Mouse (Mus musculus) mammary gland, adult 2 months (tissue): ENCODE measurements around the gene Rpl12. TPM values are rescaled to one million over a fixed set of nuclear protein-coding genes. Genes with fewer than 3 reads are reported as not detected.

Source experiments
- polyA plus RNA-seq: library from polyadenylated mRNA; depleted of rRNA; stranded (reverse); fragments of >200 nt; gene quantifications from 2 replicates; pipeline ENCODE4 v1.2.3, GENCODE M21; 2012; ENCODE audit warnings: low replicate concordance; rRNA removed

The Rpl12 gene
- polyA plus RNA-seq, result 293 and 419 TPM in 2 replicates

DNA sequence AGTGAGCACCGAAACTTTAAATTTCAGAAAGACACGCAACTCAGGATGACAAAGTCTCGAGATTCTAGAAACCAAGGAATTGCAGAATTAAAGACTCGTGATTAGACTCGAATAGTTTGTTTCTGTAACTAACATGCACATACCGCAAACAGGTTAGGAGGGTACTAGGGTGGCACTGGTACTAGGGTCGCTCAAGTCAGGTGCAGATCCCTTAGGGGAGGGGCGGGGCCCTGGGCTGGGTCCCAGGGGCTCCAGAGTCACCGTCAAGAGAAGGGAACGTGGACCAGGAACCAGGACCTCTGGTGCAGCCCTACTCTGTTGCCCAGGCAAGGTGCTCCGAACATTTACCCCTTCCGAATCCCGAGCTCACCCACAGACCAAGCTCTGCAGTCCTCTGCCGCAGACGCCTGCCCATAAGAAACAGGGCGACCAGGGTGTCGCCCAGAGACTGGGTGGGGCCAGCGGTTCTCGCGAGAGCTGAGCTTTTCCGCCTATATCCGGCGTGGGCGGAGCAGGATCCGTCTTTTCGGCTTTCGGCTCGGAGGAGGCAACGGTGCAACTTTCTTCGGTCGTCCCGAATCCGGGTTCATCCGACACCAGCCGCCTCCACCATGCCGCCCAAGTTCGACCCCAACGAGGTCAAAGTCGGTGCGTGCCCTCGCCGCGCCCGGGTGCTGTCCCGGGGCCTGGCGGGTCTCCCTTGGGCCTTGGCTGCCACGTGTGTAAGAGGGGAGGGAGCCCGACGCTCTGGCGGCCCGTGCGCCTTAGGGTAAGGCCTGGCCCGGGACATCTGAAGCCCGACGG, at the start of gene Rpl12, which contains the start of gene Lrsam1:
Gene Rpl12 (plus strand): TSS at position 368 of the 804 bp plus-strand sequence.
Gene Lrsam1 (minus strand): TSS at position 423 of the 804 bp plus-strand sequence.

DNA sequence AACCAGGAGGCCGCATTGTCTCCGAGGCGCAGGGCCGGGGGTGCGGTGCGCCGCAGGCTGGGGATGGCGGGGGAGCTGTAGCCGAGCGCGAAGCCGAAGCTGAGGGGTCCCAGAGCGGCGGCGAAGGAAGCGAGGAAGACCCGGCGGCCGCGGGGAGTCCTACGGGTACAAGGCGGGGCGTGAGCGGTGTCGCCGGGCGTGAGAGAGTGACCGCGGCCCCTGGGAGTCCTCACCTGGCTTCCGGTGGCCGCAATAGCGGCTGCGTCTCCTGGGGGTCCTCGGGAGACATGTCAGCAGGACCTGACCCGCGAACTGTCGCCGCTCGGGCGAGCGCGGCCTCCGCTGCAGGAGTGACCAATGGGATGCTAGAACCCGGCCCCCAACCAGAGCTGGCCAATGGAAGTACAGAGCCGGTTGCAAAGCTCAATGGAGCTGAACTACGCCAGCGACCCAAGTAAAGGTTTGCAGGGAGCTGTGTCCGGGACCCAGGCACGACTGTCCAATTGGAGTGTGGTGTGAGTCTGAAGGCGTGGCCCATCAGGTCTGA, 20.4 kb downstream of the Rpl12 start, which contains the start of gene Slc2a8:
Gene Slc2a8 (minus strand): TSS at position 359 of the 547 bp plus-strand sequence.

Other genes starting within 250 kb of the Rpl12 start
- gene Cdk9, start 248.5 kb upstream of the Rpl12 start, polyA plus RNA-seq, result 122 and 141 TPM in 2 replicates
- gene Sh2d3c, start 240.5 kb upstream of the Rpl12 start, polyA plus RNA-seq, result 70.1 and 122 TPM in 2 replicates
- gene 6330409D20Rik, start 220.5 kb upstream of the Rpl12 start, polyA plus RNA-seq, result not detected in 2 replicates
- 65.6 and 109 TPM in 2 replicates for gene Tor2a, start 204.3 kb upstream of the Rpl12 start, polyA plus RNA-seq
- 0.42 and 0.70 TPM in 2 replicates for gene Ttc16, start 185.9 kb upstream of the Rpl12 start, polyA plus RNA-seq
- 7.6 and 8.0 TPM in 2 replicates for gene Ptrh1, start 185.8 kb upstream of the Rpl12 start, polyA plus RNA-seq
- not detected in 2 replicates for gene Cfap157, start 177.1 kb upstream of the Rpl12 start, polyA plus RNA-seq
- 10.2 and 13.6 TPM in 2 replicates for gene Stxbp1, start 114.3 kb upstream of the Rpl12 start, polyA plus RNA-seq
- gene Fam129b, start 85.4 kb upstream of the Rpl12 start, polyA plus RNA-seq, result 49.6 and 59.0 TPM in 2 replicates
- gene Lrsam1, start 55 bp downstream of the Rpl12 start, polyA plus RNA-seq, result 18.9 and 26.2 TPM in 2 replicates
- 47.6 and 142 TPM in 2 replicates for gene Slc2a8, start 20.5 kb downstream of the Rpl12 start, polyA plus RNA-seq
- gene Garnl3, start 170.1 kb downstream of the Rpl12 start, polyA plus RNA-seq, result 7.4 and 11.3 TPM in 2 replicates